Mouse (Mus musculus) thymus, postnatal 14 days (tissue): ENCODE data around the gene Rsrp1.
A peak's percentile ranks its signal among the peaks of the same experiment; 100 is the strongest.

Experiments
- DNase-seq: peaks from one replicate; pipeline ENCODE4 v3.0.0; 2021

Rsrp1 gene

DNA sequence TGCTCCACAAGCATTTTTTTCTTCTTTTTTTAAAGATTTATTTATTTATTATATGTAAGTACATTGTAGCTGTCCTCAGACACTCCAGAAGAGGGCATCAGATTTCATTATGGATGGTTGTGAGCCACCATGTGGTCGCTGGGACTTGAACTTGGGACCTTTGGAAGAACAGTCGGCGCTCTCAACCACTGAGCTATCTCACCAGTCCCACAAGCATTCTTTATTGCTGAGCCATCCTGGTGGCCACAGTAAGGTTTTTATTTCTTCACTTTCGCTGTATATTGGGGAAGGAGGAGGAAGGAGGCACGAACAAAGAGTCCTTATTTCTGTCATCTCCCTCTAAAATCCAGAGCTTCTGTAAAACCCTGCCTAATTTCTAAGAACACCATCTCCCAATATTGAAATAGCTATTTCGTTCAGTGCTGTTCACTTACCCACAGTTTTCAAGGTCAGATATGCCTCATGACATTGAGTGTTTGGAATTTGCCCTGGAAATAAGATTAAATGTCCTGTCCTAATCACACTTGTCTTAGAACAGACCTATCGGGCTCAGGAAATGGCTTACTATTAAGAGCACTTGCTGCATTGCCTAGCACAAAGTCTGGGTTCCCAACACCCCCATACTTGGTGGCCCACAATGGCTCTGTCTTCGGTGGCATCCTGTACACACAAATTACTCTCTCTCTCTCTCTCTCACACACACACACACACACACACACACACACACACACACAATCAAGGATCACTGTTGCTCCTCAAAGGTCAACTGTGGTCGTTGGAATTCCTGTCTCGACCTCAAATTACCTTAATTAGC lies 1.1 kb upstream of the Rsrp1 start:
- DNase-seq, result peak; percentile 38

DNA sequence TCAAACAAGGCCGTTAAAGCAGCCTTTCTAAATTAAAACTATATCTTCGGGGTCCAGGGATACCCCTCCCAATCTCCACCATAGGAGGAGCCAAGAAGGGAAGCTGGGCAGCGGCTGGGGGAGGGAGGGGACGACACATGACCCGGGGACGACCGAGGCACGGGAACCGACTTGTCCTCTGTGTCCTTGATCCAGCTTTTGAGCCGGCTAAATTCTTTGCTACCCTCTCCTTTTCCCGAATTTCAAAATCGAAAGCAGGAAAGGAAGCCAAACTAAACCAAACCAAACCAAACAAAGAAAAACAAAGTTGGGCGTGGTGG lies 507 bp upstream of the Rsrp1 start:
- peak; percentile 85 for DNase-seq

- peak; percentile 61 for DNase-seq
These were observed 788 bp downstream of the Rsrp1 start for GRCm38 (mm10) chr4:134924019-134924741.

DNA sequence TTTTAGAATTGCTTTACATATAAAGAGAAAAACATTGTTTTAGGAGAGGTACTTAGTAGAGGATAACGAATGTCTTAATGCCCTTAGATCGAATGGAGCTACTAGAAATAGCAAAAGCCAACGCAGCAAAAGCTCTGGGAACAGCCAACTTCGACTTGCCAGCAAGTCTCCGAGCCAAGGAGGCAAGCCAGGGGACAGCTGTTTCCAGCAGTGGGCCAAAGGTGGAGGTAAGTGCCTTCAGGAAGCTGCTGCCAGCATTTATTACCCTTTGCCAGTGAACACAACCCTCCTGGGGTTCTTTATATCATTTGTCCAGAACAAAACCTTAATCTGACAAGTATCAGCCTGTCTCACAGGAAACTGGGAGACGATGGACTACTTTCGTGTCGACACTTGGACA lies 1.8 kb downstream of the Rsrp1 start:
- no peak for DNase-seq

DNA sequence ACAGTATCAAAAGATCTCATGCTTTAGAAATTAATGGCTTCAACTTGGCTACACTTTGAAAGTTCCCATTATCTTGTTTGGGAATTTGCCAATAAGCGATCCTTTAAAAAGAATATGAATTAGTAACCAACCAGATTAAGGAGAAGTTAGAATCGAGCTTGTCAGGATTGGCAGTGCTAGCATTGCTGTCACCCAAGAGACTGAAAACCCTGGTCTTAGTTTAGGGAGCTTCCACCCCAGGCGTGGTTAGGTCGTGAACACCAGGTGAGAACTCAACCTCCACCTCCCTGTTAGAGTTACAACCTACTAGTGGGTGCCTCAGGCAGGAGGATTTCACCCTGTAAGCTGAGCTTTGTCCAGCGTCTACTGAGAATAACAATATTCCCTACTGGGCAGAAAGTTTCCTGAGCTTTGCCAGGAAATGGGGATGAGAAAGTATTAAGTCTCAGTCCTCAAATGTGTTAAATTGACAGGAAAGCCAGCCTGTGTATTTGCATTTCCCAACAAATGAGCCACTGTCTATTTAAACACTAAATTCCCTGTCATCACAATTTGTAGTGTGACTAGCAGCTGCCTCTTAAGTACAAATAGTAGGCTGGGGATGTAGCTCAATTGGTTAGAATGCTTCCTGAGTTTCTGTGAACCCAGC lies 4.5 kb downstream of the Rsrp1 start:
- no peak for DNase-seq

GRCm38 (mm10) chr4:134928464-134928836 lies 5.1 kb downstream of the Rsrp1 start:
- DNase-seq, result no peak

GRCm38 (mm10) chr4:134929536-134929935 lies 6.1 kb downstream of the Rsrp1 start:
- peak; percentile 48 for DNase-seq

- DNase-seq, result no peak
These were observed 6.8 kb downstream of the Rsrp1 start for GRCm38 (mm10) chr4:134930190-134930589.

DNA sequence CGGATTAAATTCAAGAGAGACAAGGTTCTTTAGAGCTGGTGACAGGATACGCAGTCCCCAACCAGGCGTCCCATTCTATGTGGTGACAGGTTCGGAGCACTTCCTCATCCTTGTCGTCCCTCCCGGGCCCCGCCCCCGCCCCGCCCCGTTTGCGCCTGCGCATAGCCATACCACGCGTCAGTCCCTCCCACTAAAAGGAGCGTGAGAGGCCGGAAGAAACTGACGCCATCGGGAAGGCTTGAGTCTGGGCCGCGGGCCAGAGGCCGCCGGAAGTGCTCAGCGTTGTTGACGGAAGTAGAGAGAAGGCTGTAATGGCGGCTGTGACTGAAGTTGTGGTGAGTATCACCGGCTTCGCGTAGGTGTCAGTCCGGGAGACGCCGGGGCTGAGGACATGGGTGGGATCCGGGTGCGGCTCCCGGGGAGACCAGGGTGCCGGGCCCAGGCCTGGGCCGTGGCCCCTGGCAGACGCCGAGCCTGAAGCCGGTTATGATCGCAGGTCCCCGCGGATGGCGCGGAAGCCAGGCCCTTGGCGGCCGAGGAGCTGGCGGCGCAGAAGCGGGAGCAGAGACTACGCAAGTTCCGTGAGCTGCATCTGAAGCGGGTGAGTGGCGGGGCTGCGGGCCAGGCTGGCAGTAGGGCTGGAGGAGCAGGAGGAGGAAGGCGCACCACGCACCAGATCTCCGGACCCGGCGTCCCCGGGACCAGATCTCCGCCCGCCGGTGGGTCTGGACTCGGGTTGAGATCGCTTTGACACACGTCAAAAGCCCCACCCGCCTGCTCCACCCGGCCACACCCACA lies 7.5 kb downstream of the Rsrp1 start, which contains the start of gene Syf2:
TSS of gene Syf2 (plus strand) at position 215 of the 798 bp plus-strand sequence.
- DNase-seq, result peak; percentile 92

GRCm38 (mm10) chr4:134937240-134938176 lies 14.1 kb downstream of the Rsrp1 start:
- DNase-seq, result no peak

DNA sequence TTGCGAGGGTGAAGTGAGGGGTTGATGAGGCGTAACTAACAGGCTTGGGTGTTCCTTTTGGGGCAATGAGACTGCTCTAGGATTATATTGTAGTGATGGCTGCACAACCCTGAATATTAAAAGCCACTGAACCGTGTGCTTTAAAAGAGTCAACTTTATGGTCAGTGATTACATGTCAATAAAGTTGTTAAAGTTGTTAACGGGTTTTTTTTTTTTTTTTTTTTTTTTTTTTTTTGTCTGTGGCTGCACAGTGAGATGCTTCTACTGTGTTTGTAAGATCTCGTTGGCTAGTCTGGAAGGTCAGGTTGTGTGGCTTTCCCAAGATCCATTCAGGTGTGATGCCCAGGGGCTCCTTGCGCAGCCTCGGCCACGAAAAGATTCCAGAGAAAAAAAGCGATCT lies 16.5 kb downstream of the Rsrp1 start:
- no peak for DNase-seq

GRCm38 (mm10) chr4:134943758-134944538 lies 20.6 kb downstream of the Rsrp1 start:
- no peak for DNase-seq

GRCm38 (mm10) chr4:134946024-134946744 lies 22.8 kb downstream of the Rsrp1 start:
- DNase-seq, result peak; percentile 63

DNA sequence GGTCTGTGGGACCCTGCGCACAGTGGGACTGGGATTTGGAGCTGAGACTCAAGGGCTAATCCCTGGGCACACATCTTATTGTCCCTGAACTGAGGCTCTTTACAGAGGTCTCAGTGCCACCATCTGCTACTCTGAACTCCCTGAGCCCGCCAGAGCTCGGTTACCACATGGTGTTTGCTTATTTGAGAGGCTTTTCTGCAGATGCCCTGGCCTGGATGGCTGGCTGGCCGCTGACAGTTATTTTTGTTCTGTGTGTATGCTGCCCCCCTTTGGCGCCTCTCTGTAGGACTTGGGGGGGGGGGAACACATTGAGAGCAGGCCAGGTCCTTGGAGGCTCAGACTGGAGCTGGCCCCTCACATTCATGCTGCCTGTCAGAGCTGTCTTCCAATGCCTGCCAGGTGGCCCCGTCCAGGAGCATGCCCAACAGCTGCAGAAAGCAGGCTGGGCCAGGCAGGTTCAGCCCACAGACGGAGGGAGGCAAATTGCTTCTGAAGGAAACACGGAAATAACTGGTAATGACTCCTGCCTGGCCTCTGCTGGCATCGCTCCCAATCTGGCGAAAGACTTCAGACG lies 27.2 kb downstream of the Rsrp1 start:
- no peak for DNase-seq

GRCm38 (mm10) chr4:134954461-134954860 lies 31.1 kb downstream of the Rsrp1 start:
- no peak for DNase-seq

GRCm38 (mm10) chr4:134955196-134955595 lies 31.8 kb downstream of the Rsrp1 start:
- DNase-seq, result no peak

DNA sequence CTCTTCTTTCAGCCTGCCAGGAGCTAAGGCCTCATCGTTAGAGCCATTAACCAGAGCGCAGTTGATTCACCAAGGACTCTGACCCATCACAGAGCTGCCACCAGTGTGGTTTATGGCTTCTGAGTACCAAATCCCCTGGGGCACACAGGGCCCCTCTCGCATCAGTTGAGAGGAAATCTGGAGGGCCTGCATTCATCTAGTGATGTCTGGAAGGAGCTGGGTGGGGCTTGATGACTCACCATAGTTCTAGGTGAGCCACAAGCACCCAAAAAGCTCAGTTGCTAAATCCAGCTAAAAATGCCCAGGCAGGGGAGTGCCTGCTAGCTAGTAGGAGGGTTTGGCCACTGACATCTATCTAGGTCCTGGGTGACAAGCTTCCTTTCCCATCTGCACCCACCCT lies 32.5 kb downstream of the Rsrp1 start:
- no peak for DNase-seq

- DNase-seq, result peak; percentile 74
These were observed 32.9 kb downstream of the Rsrp1 start for GRCm38 (mm10) chr4:134956328-134956727.

DNA sequence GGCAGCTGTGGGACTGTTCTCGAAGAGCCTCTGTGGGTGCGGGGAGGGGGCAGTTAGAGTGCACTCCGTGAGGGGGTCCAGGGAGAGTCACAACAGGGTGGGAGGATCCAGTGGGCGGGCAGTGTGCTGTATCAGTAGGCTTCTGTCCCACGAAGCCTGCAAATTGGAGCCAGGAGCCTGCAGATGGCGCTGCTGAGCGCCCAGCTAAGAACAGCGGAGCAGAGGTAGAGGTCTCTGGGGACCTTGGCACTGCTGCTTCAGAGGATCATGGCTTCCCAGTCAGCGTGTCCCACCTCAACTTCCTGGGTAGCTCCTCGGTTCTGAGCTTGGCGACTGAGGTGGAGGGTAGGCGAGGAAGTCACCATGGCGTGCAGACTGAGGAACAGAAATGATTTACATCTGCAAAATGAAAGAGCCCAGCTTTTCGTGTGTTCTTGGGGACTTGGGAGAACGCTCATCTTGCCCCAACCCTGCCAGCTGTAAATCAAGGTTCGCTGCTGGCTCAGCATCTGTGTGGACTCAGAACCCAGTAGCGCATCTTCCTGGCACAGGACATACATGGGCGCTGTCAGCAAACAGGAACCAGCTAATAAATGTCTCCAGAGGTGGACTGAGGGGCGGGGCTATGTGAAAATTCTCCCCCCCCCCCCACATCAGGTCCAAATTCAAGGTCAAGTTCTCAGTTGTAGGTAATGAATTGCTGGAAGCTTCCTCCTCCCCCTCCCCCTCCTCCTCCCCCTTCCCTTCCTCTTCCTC lies 39.8 kb downstream of the Rsrp1 start:
- peak; percentile 71 for DNase-seq
